Mouse (Mus musculus) MEL (cell line): ENCODE measurements around the gene Mdk.

Source experiments
- CHD2 ChIP-seq: IDR thresholded peaks from 2 replicates; pipeline ENCODE4 v1.6.1; 2011; ENCODE audit warnings: low read length, improper control_type of control experiment
- CTCF ChIP-seq, 3 experiments: IDR thresholded peaks in 2 of 3; conservative IDR thresholded peaks in 1 of 3; 2 replicates each; pipeline ENCODE4 v1.5.1; 2011 to 2012; ENCODE audit warnings: low read length in 3 of 3, low read depth in 2 of 3, mild to moderate bottlenecking in 2 of 3, improper control_type of control experiment in 1 of 3, inconsistent platforms in 1 of 3, mixed read lengths in 1 of 3, moderate library complexity in 1 of 3; ENCODE audit not compliant: control insufficient read depth in 1 of 3, insufficient read depth in 1 of 3, poor library complexity in 1 of 3, severe bottlenecking in 1 of 3
- ELF1 ChIP-seq: IDR thresholded peaks from 2 replicates; pipeline ENCODE4 v1.6.1; 2014; ENCODE audit warnings: low read depth, mild to moderate bottlenecking, inconsistent platforms, low read length, improper control_type of control experiment, moderate library complexity
- EP300 ChIP-seq, 2 experiments: IDR thresholded peaks; 2 replicates each; pipeline ENCODE4 v1.6.1; 2011; ENCODE audit warnings: improper control_type of control experiment in 2 of 2, low read length in 2 of 2, low read depth in 1 of 2, mild to moderate bottlenecking in 1 of 2
- GABPA ChIP-seq: IDR thresholded peaks from 2 replicates; pipeline ENCODE4 v1.6.1; 2012; ENCODE audit warnings: low read depth, mild to moderate bottlenecking, inconsistent platforms, low read length, improper control_type of control experiment, moderate library complexity
- HCFC1 ChIP-seq: IDR thresholded peaks from 2 replicates; pipeline ENCODE4 v1.6.1; 2012; ENCODE audit warnings: low read depth, mild to moderate bottlenecking, inconsistent platforms, low read length, improper control_type of control experiment, moderate library complexity
- MEF2A ChIP-seq: IDR thresholded peaks from 2 replicates; pipeline ENCODE4 v1.6.1; 2014; ENCODE audit warnings: low read depth, mild to moderate bottlenecking, inconsistent platforms, low read length, improper control_type of control experiment; ENCODE audit not compliant: poor library complexity, insufficient replicate concordance, severe bottlenecking; ENCODE audit errors: extremely low read depth
- MYB ChIP-seq: IDR thresholded peaks from 2 replicates; pipeline ENCODE4 v1.6.1; 2011; ENCODE audit warnings: mild to moderate bottlenecking, low read depth, low read length, improper control_type of control experiment
- POLR2A ChIP-seq, 2 experiments: IDR thresholded peaks; 2 replicates each; pipeline ENCODE4 v1.6.1; 2011 to 2012; ENCODE audit warnings: low read length in 2 of 2, mild to moderate bottlenecking in 2 of 2, control low read depth in 1 of 2, improper control_type of control experiment in 1 of 2, low read depth in 1 of 2, moderate library complexity in 1 of 2; ENCODE audit not compliant: control insufficient read depth in 1 of 2, insufficient read depth in 1 of 2, poor library complexity in 1 of 2
- POLR2AphosphoS2 ChIP-seq: IDR thresholded peaks from 2 replicates; pipeline ENCODE4 v1.6.1; 2011; ENCODE audit warnings: low read length, improper control_type of control experiment
- SIN3A ChIP-seq: IDR thresholded peaks from 2 replicates; pipeline ENCODE4 v1.6.1; 2012; ENCODE audit warnings: low read length, improper control_type of control experiment, inconsistent platforms
- TAL1 ChIP-seq: IDR thresholded peaks from 2 replicates; pipeline ENCODE4 v1.6.1; 2012; ENCODE audit warnings: mild to moderate bottlenecking, inconsistent platforms, low read length, moderate library complexity, mixed read lengths

- peak; percentile 59 to 90 (median 76) for TF ChIP-seq CTCF (IDR thresholded peaks at IDR 0.05 in 2 of 3, conservative IDR thresholded peaks at IDR 0.05 in 1 of 3; ENCODE audit: control insufficient read depth in 1 of 3, insufficient read depth in 1 of 3, low read depth in 2 of 3, low read length in 3 of 3, poor library complexity in 1 of 3, severe bottlenecking in 1 of 3)
- no peak for TF ChIP-seq MEF2A
- TF ChIP-seq POLR2AphosphoS2, result no peak
- no peak for TF ChIP-seq POLR2A (IDR thresholded peaks at IDR 0.05; ENCODE audit: control insufficient read depth in 1 of 2, insufficient read depth in 1 of 2, low read depth in 1 of 2, low read length in 2 of 2, poor library complexity in 1 of 2)
- TF ChIP-seq EP300 (IDR thresholded peaks at IDR 0.05; ENCODE audit: low read depth in 1 of 2, low read length in 2 of 2), result no peak
- no peak for TF ChIP-seq HCFC1
- TF ChIP-seq MYB, result no peak
- TF ChIP-seq CHD2, result no peak
- TF ChIP-seq GABPA, result no peak
- TF ChIP-seq SIN3A, result no peak
- TF ChIP-seq TAL1, result no peak
- no peak for TF ChIP-seq ELF1
Measured at GRCm38 (mm10) chr2:91927826-91928533, 4.1 kb downstream of the Mdk start.
